Mouse (Mus musculus): Measurements from ENCODE around the gene Svep1.

DNA sequence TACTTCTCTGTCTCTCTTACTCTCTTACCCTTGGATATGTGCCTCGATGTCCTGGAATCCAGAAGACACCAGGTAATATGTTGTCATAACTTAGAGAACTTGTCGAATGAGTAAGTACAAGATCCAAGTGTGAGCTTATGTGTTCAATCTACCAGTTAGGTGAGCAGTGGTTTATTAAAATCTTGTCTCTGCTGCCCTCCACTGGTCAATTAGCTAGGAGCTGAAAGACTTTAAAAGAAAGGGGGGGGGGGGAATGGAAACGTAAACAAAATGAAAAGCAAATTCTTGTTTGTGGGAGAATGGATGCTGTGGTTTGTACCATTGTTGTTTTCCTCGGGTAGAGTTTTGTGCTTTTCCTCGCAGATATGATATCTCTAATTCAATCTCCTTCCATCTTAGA lies 46.8 kb upstream of the Svep1 start:
- TF ChIP-seq EP300 (IDR thresholded peaks at IDR 0.05; ENCODE audit: insufficient read depth, low read depth, low read length) = no peak
- no peak for TF ChIP-seq CTCF (IDR thresholded peaks at IDR 0.05; ENCODE audit: low read depth, low read length)

Measured in ES-Bruce4 (cell line).